Mouse (Mus musculus) heart, embryonic 10.5 days (tissue): ENCODE data around the gene Uxt. TPM values are rescaled to one million over a fixed set of nuclear protein-coding genes. Genes with fewer than 3 reads are reported as not detected.

Experiments used
- DNase-seq: peaks from one replicate; pipeline ENCODE4 v3.0.0-alpha.2; 2017; ENCODE audit warnings: low spot score
- H3K27ac ChIP-seq: fragments of 300-500 bp; sonication (generic); 2 replicates; pipeline ENCODE4 v1.5.1; 2016; ENCODE audit warnings: mild to moderate bottlenecking
- H3K27me3 ChIP-seq: fragments of 300-500 bp; sonication (generic); 2 replicates; pipeline ENCODE4 v1.6.1; 2016; ENCODE audit warnings: mild to moderate bottlenecking; ENCODE audit not compliant: poor library complexity, insufficient read depth, severe bottlenecking
- H3K36me3 ChIP-seq: fragments of 300-500 bp; sonication (generic); 2 replicates; pipeline ENCODE4 v1.6.1; 2016; ENCODE audit warnings: mild to moderate bottlenecking, moderate library complexity
- H3K4me1 ChIP-seq: fragments of 300-500 bp; sonication (generic); 2 replicates; pipeline ENCODE4 v1.6.1; 2016; ENCODE audit warnings: mild to moderate bottlenecking
- H3K4me3 ChIP-seq: fragments of 300-500 bp; sonication (generic); 2 replicates; pipeline ENCODE4 v1.5.1; 2016; ENCODE audit warnings: mild to moderate bottlenecking, moderate library complexity
- H3K9me3 ChIP-seq: fragments of 300-500 bp; sonication (generic); 2 replicates; pipeline ENCODE4 v1.6.1; 2016; ENCODE audit warnings: mild to moderate bottlenecking, moderate library complexity
- WGBS: fragments of 180-500 bp; shearing (Covaris S2); methylation state at CpG from one replicate; pipeline ENCODE4 v1.1.7; 2016; 5-methylcytosine and 5-hydroxymethylcytosine counted together
- polyA plus RNA-seq: library from polyadenylated mRNA; unstranded; fragments of >200 nt; fragmentation: Nextera tagmentation; extraction: Ambion mirVana; gene quantifications from 2 replicates; pipeline ENCODE4 v1.2.1, GENCODE M21; 2016

Gene Uxt
- polyA plus RNA-seq, 1 experiment from 2014 or later: 65.5 TPM

DNA sequence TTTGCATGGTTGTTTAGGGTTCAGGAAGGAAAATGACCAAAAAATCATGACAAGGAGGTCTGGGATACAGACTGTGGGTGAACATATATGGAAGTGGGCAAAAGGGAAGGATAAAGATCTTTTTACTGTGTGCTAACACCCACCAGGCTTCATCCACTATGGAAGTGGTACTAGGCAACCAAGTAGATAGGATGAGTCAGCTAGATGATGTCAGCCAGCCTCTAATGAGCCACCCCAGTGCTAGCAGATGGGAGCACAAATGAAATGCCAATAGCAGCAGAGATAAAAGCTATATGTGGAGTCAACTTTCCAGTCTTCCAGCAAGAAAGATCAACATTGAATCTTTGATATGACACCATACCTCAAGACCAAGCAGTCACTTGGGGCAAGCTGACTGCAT, 46.7 kb downstream of the Uxt start:
- no peaks in the 10 kb centered on the region for H3K36me3 ChIP-seq
- peaks cover under 1% of the 10 kb centered on the region; the same call in 1 of the 2 replicates for H3K4me1 ChIP-seq
- H3K27ac ChIP-seq: no peak overlapping the region

DNA sequence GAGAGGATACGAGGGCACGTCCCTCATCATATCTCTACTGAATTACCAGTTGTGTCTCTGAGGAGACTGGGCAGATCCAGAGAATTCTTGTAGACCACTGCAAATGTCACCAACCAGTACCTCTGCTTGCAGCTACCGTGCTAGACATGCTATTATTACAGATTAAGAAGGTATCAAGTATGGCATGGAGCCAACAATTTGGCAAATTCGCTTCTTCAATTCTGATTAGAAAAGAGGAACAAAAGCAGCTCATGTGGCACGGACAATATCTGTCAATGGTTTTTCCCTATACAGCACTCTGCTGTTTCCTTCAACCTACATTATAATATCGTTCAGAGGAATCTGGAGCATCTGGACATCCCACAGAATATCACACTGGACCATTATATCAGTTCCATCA, 48.1 kb downstream of the Uxt start:
- WGBS: 77% methylated on average over 6 of the region's 6 CpGs
- Histone ChIP-seq H3K4me3 (no peak overlapping the region), H3K27me3 (no peaks in the 10 kb centered on the region), H3K27ac (no peak overlapping the region), H3K4me1 (no peaks in the 10 kb centered on the region), H3K9me3 (no peaks in the 10 kb centered on the region), H3K36me3 (no peaks in the 10 kb centered on the region)
- no peak for DNase-seq

More for the DNA sequence above, 46.7 kb downstream of the Uxt start:
- Histone ChIP-seq H3K9me3 (no peaks in the 10 kb centered on the region), H3K4me3 (no peak overlapping the region), H3K27me3 (peaks cover 5% of the 10 kb centered on the region; the same call in 1 of the 2 replicates)
- no peak for DNase-seq

DNA sequence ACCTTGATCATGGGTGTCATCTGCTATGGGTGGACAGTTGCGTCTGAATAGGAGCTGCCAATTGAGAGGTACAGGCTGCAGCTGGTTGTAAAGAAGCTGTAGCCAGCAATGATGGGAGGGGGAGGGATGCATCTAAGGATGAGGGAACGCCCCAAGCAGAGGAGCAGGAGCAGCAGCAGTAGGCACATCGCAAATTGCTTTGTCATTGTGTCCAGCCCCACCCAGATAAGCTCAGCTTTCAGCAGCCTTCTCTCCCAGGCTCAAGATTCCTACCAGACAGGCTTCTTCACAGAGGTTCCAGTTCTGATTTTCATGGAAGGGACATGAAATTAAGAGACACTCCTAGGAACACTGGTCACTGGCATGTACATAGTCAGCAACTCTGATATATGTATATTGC, 51.7 kb downstream of the Uxt start:
- H3K27me3 ChIP-seq: no peaks in the 10 kb centered on the region
- H3K27ac ChIP-seq: no peak overlapping the region
- H3K4me1 ChIP-seq: no peaks in the 10 kb centered on the region
- WGBS: 30% methylated on average over 3 of the region's 3 CpGs
- no peak overlapping the region for H3K4me3 ChIP-seq
- DNase-seq: no peak
- H3K9me3 ChIP-seq: no peaks in the 10 kb centered on the region
- no peaks in the 10 kb centered on the region for H3K36me3 ChIP-seq

Other genes with a start within 250 kb of the Uxt start
- 117 and 128 TPM in 2 replicates for gene Araf, start 164.2 kb downstream of the Uxt start, polyA plus RNA-seq
- 24.2 and 29.2 TPM in 2 replicates for gene Timp1, start 91.9 kb downstream of the Uxt start, polyA plus RNA-seq
- gene Syn1, start 41.0 kb downstream of the Uxt start, polyA plus RNA-seq: 0.07 and 0.39 TPM in 2 replicates
- 2.0 and 3.0 TPM in 2 replicates for gene Cfp, start 30.5 kb downstream of the Uxt start, polyA plus RNA-seq
- 12.7 and 13.3 TPM in 2 replicates for gene Elk1, start 11.4 kb downstream of the Uxt start, polyA plus RNA-seq
- gene Zfp182, start 100.3 kb upstream of the Uxt start, polyA plus RNA-seq: 3.4 and 3.8 TPM in 2 replicates
- not detected in 2 replicates for gene Spaca5, start 106.4 kb upstream of the Uxt start, polyA plus RNA-seq
- gene Zfp300, start 127.5 kb upstream of the Uxt start, polyA plus RNA-seq: 0.80 and 1.0 TPM in 2 replicates
- not detected in 2 replicates for gene Ssxa1, start 153.8 kb upstream of the Uxt start, polyA plus RNA-seq
- gene Gm21876, start 213.6 kb upstream of the Uxt start, polyA plus RNA-seq: not detected in 2 replicates